Mouse (Mus musculus) MEL (cell line): ENCODE measurements around the gene Comp. TPM values are rescaled to one million over a fixed set of nuclear protein-coding genes. Genes with fewer than 3 reads are reported as not detected.

ENCODE experiments used
- DNase-seq: peaks from one replicate; pipeline ENCODE4 v3.0.0; 2011; ENCODE audit warnings: low read depth, low spot score
- H3K27ac ChIP-seq: 2 replicates; pipeline ENCODE4 v1.5.1; 2012; ENCODE audit warnings: low read depth, mild to moderate bottlenecking, control low read depth, low read length, moderate library complexity; ENCODE audit not compliant: control insufficient read depth
- H3K27me3 ChIP-seq, 2 experiments: fragments of 150-350 bp in 1 of 2; sonication (generic) in 1 of 2; 2 replicates each; pipeline ENCODE4 v1.6.1; 2012; ENCODE audit warnings: low read length in 2 of 2, mild to moderate bottlenecking in 2 of 2, improper control_type of control experiment in 1 of 2, moderate library complexity in 1 of 2; ENCODE audit not compliant: insufficient read depth in 2 of 2, control insufficient read depth in 1 of 2
- H3K36me3 ChIP-seq, 2 experiments: 2 replicates each; pipeline ENCODE4 v1.6.1; 2012 to 2014; ENCODE audit warnings: low read length in 2 of 2, improper control_type of control experiment in 1 of 2, inconsistent platforms in 1 of 2, mild to moderate bottlenecking in 1 of 2; ENCODE audit not compliant: insufficient read depth in 2 of 2, control insufficient read depth in 1 of 2
- H3K4me1 ChIP-seq, 2 experiments: fragments of 150-350 bp in 1 of 2; sonication (generic) in 1 of 2; 2 replicates each; pipeline ENCODE4 v1.6.1; 2012; ENCODE audit warnings: low read length in 2 of 2, improper control_type of control experiment in 1 of 2, mild to moderate bottlenecking in 1 of 2; ENCODE audit not compliant: insufficient read depth in 2 of 2, control insufficient read depth in 1 of 2
- H3K4me3 ChIP-seq, 2 experiments: fragments of 150-350 bp in 1 of 2; sonication (generic) in 1 of 2; 2 replicates each; pipeline ENCODE4 v1.5.1; 2012; ENCODE audit warnings: low read depth in 2 of 2, low read length in 2 of 2, mild to moderate bottlenecking in 2 of 2, moderate library complexity in 2 of 2, control low read depth in 1 of 2, improper control_type of control experiment in 1 of 2; ENCODE audit not compliant: control insufficient read depth in 1 of 2, insufficient read depth in 1 of 2
- H3K79me2 ChIP-seq: 2 replicates; pipeline ENCODE4 v1.6.1; 2012; ENCODE audit warnings: mild to moderate bottlenecking, low read length, moderate library complexity; ENCODE audit not compliant: control insufficient read depth, poor library complexity, insufficient read depth
- H3K9ac ChIP-seq: 2 replicates; pipeline ENCODE4 v1.6.1; 2012; ENCODE audit warnings: low read depth, mild to moderate bottlenecking, control low read depth, low read length, moderate library complexity; ENCODE audit not compliant: control insufficient read depth, poor library complexity, severe bottlenecking
- H3K9me3 ChIP-seq: fragments of 150-350 bp; sonication (generic); replicated peaks from 2 replicates; pipeline ENCODE4 v1.6.1; 2012; ENCODE audit warnings: mild to moderate bottlenecking, low read length, improper control_type of control experiment, moderate library complexity; ENCODE audit not compliant: insufficient read depth
- CHD1 ChIP-seq: IDR thresholded peaks from 2 replicates; pipeline ENCODE4 v1.6.1; 2012; ENCODE audit warnings: low read depth, mild to moderate bottlenecking, inconsistent platforms, low read length, improper control_type of control experiment
- CHD2 ChIP-seq: IDR thresholded peaks from 2 replicates; pipeline ENCODE4 v1.6.1; 2011; ENCODE audit warnings: low read length, improper control_type of control experiment
- ETS1 ChIP-seq: IDR thresholded peaks from 2 replicates; pipeline ENCODE4 v1.6.1; 2012; ENCODE audit warnings: low read depth, mild to moderate bottlenecking, inconsistent platforms, low read length, improper control_type of control experiment, moderate library complexity
- GABPA ChIP-seq: IDR thresholded peaks from 2 replicates; pipeline ENCODE4 v1.6.1; 2012; ENCODE audit warnings: low read depth, mild to moderate bottlenecking, inconsistent platforms, low read length, improper control_type of control experiment, moderate library complexity
- JUND ChIP-seq: IDR thresholded peaks from 2 replicates; pipeline ENCODE4 v1.6.1; 2011; ENCODE audit warnings: low read depth, mild to moderate bottlenecking, improper control_type of control experiment, low read length
- MAZ ChIP-seq: IDR thresholded peaks from 2 replicates; pipeline ENCODE4 v1.6.1; 2012; ENCODE audit warnings: low read depth, mild to moderate bottlenecking, inconsistent platforms, low read length, improper control_type of control experiment
- MYB ChIP-seq: IDR thresholded peaks from 2 replicates; pipeline ENCODE4 v1.6.1; 2011; ENCODE audit warnings: mild to moderate bottlenecking, low read depth, low read length, improper control_type of control experiment
- MYC ChIP-seq: IDR thresholded peaks from 2 replicates; pipeline ENCODE4 v1.6.1; 2011; ENCODE audit warnings: low read depth, mild to moderate bottlenecking, low read length, improper control_type of control experiment, moderate library complexity
- POLR2A ChIP-seq, 2 experiments: IDR thresholded peaks; 2 replicates each; pipeline ENCODE4 v1.6.1; 2011 to 2012; ENCODE audit warnings: low read length in 2 of 2, mild to moderate bottlenecking in 2 of 2, control low read depth in 1 of 2, improper control_type of control experiment in 1 of 2, low read depth in 1 of 2, moderate library complexity in 1 of 2; ENCODE audit not compliant: control insufficient read depth in 1 of 2, insufficient read depth in 1 of 2, poor library complexity in 1 of 2
- POLR2AphosphoS2 ChIP-seq: IDR thresholded peaks from 2 replicates; pipeline ENCODE4 v1.6.1; 2011; ENCODE audit warnings: low read length, improper control_type of control experiment
- POLR2AphosphoS5 ChIP-seq: IDR thresholded peaks from 2 replicates; pipeline ENCODE4 v1.6.1; 2012; ENCODE audit warnings: low read depth, borderline replicate concordance, mild to moderate bottlenecking, inconsistent platforms, low read length, moderate library complexity, mixed read lengths
- RAD21 ChIP-seq: IDR thresholded peaks from 2 replicates; pipeline ENCODE4 v1.6.1; 2011; ENCODE audit warnings: mild to moderate bottlenecking, low read depth, low read length, improper control_type of control experiment
- SIN3A ChIP-seq: IDR thresholded peaks from 2 replicates; pipeline ENCODE4 v1.6.1; 2012; ENCODE audit warnings: low read length, improper control_type of control experiment, inconsistent platforms
- TCF12 ChIP-seq: IDR thresholded peaks from 2 replicates; pipeline ENCODE4 v1.6.1; 2014; ENCODE audit warnings: low read depth, mild to moderate bottlenecking, inconsistent platforms, low read length, improper control_type of control experiment, moderate library complexity
- USF2 ChIP-seq, 2 experiments: IDR thresholded peaks; 2 replicates each; pipeline ENCODE4 v1.6.1; 2011 to 2012; ENCODE audit warnings: improper control_type of control experiment in 2 of 2, low read length in 2 of 2, borderline replicate concordance in 1 of 2, inconsistent platforms in 1 of 2, low read depth in 1 of 2, mild to moderate bottlenecking in 1 of 2; ENCODE audit not compliant: insufficient read depth in 1 of 2
- ZC3H11A ChIP-seq: IDR thresholded peaks from 2 replicates; pipeline ENCODE4 v1.6.1; 2012; ENCODE audit warnings: low read depth, mild to moderate bottlenecking, inconsistent platforms, low read length, improper control_type of control experiment
- ZKSCAN1 ChIP-seq: IDR thresholded peaks from 2 replicates; pipeline ENCODE4 v1.6.1; 2012; ENCODE audit warnings: low read depth, mild to moderate bottlenecking, inconsistent platforms, low read length, improper control_type of control experiment, moderate library complexity
- polyA plus RNA-seq, 2 experiments: library from polyadenylated mRNA; stranded (reverse) in 1 of 2; unstranded in 1 of 2; fragments of >175 nt in 1 of 2; fragments of >200 nt in 1 of 2; gene quantifications; 2 replicates each; pipeline versions ENCODE4 v1.2.1 to v1.2.4; 2012; ENCODE audit warnings: low replicate concordance in 2 of 2, low read depth in 1 of 2; ENCODE audit not compliant: insufficient read length in 2 of 2, insufficient read depth in 1 of 2, missing spikeins in 1 of 2
- total RNA-seq: library from RNA; depleted of rRNA; stranded (reverse); fragments of 300-350 nt; gene quantifications from 2 replicates; pipeline ENCODE4 v1.2.3, GENCODE M21; 2012

Comp gene
- total and polyA plus RNA-seq, 3 experiments, result 0.54 TPM; not detected in 2

DNA sequence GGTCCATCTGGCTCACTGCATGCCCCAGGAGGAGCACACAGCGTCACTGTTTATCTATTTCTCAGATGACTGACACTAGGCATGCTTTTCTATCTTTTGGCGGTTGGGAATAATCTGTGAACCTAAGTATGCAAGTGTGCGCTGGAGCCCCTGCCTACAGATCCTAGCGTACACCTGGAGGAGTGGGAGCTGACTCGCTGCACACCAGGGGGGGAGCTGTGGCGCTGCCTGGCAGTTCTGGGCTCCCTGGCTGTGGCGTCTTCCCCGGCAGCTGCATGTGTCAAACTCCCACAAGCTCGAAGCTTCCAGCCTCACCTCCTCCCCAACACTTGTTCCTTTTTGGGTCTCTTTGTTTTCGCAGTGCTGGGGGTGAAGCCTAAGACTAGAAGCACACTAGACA lies 44.6 kb downstream of the Comp start:
- Histone ChIP-seq H3K27ac (no peak overlapping the region), H3K4me3 (no peak overlapping the region), H3K79me2 (no peaks in the 10 kb centered on the region; the same call in 1 of the 2 replicates), H3K36me3 (peaks cover 0 to 10% of the 10 kb centered on the region in 2 experiments; a peak in 3 of 4 replicates), H3K9me3 (no peaks in the 10 kb centered on the region), H3K9ac (no peak overlapping the region), H3K27me3 (no peaks in the 10 kb centered on the region), H3K4me1 (peaks cover 16 to 31% of the 10 kb centered on the region in 2 experiments)
- no peak for TF ChIP-seq ETS1
- no peak for TF ChIP-seq POLR2A (IDR thresholded peaks at IDR 0.05; ENCODE audit: control insufficient read depth in 1 of 2, insufficient read depth in 1 of 2, low read depth in 1 of 2, low read length in 2 of 2, poor library complexity in 1 of 2)
- TF ChIP-seq ZKSCAN1, result no peak
- TF ChIP-seq GABPA, result no peak
- TF ChIP-seq SIN3A, result no peak
- no peak for TF ChIP-seq MAZ
- TF ChIP-seq USF2 (IDR thresholded peaks at IDR 0.05; ENCODE audit: borderline replicate concordance in 1 of 2, insufficient read depth in 1 of 2, low read depth in 1 of 2, low read length in 2 of 2), result no peak
- TF ChIP-seq MYB, result no peak
- no peak for TF ChIP-seq CHD2
- TF ChIP-seq POLR2AphosphoS5, result no peak
- TF ChIP-seq MYC, result no peak
- TF ChIP-seq RAD21, result no peak
- TF ChIP-seq ZC3H11A, result no peak
- no peak for TF ChIP-seq JUND
- no peak for TF ChIP-seq CHD1
- DNase-seq, result no peak

DNA sequence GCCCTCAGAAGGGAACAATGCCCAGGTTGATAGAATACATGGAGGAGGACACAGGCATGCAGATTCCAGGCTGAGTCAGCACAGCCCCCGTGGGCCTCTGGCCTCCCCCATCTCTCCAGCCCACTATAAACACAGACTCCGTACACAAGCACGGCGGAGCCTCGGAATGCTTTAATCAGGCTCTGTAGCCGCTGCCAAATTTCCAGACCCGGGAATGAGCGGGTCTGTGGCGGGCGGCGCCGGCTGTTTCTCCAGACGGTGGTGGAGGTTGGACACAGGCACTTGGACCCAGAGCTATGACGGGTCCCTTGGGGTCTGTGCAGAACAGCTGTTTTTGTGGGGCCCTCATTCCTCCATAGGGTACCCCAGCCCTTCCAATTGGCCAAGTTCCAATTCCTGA lies 45.6 kb downstream of the Comp start:
- Histone ChIP-seq H3K36me3 (peaks cover 0 to 10% of the 10 kb centered on the region in 2 experiments; a peak in 3 of 4 replicates), H3K27ac (no peak overlapping the region), H3K4me1 (peaks cover 18 to 32% of the 10 kb centered on the region in 2 experiments), H3K79me2 (no peaks in the 10 kb centered on the region; the same call in 1 of the 2 replicates), H3K9ac (no peak overlapping the region), H3K4me3 (no peak overlapping the region), H3K27me3 (no peaks in the 10 kb centered on the region), H3K9me3 (no peaks in the 10 kb centered on the region)
- TF ChIP-seq POLR2AphosphoS2, result no peak
- no peak for TF ChIP-seq TCF12
- TF ChIP-seq POLR2AphosphoS5, result no peak
- no peak for TF ChIP-seq MYB
- no peak for DNase-seq
